Mouse (Mus musculus) hindbrain, embryonic 14.5 days (tissue): ENCODE results near the gene Zfp637. TPM values are rescaled to one million over a fixed set of nuclear protein-coding genes. Genes with fewer than 3 reads are reported as not detected.

Source experiments
- ATAC-seq: fragments of 200-750 bp; cut with Nextera tagmentation; 2 replicates; pipeline ENCODE4 v1.8.0; 2017; ENCODE audit warnings: moderate number of reproducible peaks, mild to moderate bottlenecking, moderate TSS enrichment, moderate library complexity; ENCODE audit not compliant: low FRiP score
- DNase-seq: peaks from one replicate; pipeline ENCODE4 v3.0.0-alpha.2; 2015; ENCODE audit warnings: low spot score
- H3K27ac ChIP-seq: fragments of 300-500 bp; sonication (generic); 2 replicates; pipeline ENCODE4 v1.5.1; 2014; ENCODE audit warnings: mild to moderate bottlenecking, moderate library complexity
- H3K27me3 ChIP-seq: fragments of 300-500 bp; sonication (generic); 2 replicates; pipeline ENCODE4 v1.6.1; 2014; ENCODE audit warnings: mild to moderate bottlenecking, low read length, mixed read lengths; ENCODE audit not compliant: control insufficient read depth, insufficient read depth
- H3K36me3 ChIP-seq: fragments of 300-500 bp; sonication (generic); replicated peaks from 2 replicates; pipeline ENCODE4 v1.6.1; 2014; ENCODE audit not compliant: control insufficient read depth, insufficient read depth
- H3K4me1 ChIP-seq: fragments of 300-500 bp; sonication (generic); replicated peaks from 2 replicates; pipeline ENCODE4 v1.6.1; 2014; ENCODE audit warnings: antibody characterized with exemption, low read length, mixed read lengths; ENCODE audit not compliant: control insufficient read depth, insufficient read depth
- H3K4me2 ChIP-seq: fragments of 300-500 bp; sonication (generic); replicated peaks from 2 replicates; pipeline ENCODE4 v1.6.1; 2014; ENCODE audit warnings: mild to moderate bottlenecking, moderate library complexity
- H3K4me3 ChIP-seq: fragments of 300-500 bp; sonication (generic); replicated peaks from 2 replicates; pipeline ENCODE4 v1.5.1; 2014; ENCODE audit warnings: mild to moderate bottlenecking, low read length
- H3K9ac ChIP-seq: fragments of 300-500 bp; sonication (generic); 2 replicates; pipeline ENCODE4 v1.6.1; 2014
- H3K9me3 ChIP-seq: fragments of 300-500 bp; sonication (generic); 2 replicates; pipeline ENCODE4 v1.6.1; 2016; ENCODE audit warnings: low read length; ENCODE audit not compliant: control insufficient read depth
- WGBS: fragments of 180-500 bp; shearing (Covaris S2); extraction: QIAGEN DNeasy Blood & Tissue Kit; methylation state at CpG from one replicate; pipeline ENCODE4 v1.1.7; 2014; 5-methylcytosine and 5-hydroxymethylcytosine counted together
- polyA plus RNA-seq: library from polyadenylated mRNA; unstranded; fragments of >200 nt; fragmentation: Nextera tagmentation; extraction: Ambion mirVana; gene quantifications from 2 replicates; pipeline ENCODE4 v1.2.1, GENCODE M21; 2014

The Zfp637 gene
- polyA plus RNA-seq = 136 and 145 TPM in 2 replicates

GRCm38 (mm10) chr6:117840686-117841510, at the start of gene Zfp637:
Zfp637 (plus strand) TSS chr6:117841180.
- Histone ChIP-seq H3K4me1 (peaks cover 10% of the 10 kb centered on the region), H3K36me3 (peaks cover 30% of the 10 kb centered on the region), H3K4me2 (peak within 1 kb of the TSS; percentile 83), H3K9me3 (no peaks in the 10 kb centered on the region), H3K27ac (peak within 1 kb of the TSS; percentile 98), H3K9ac (peak within 1 kb of the TSS; percentile 100), H3K27me3 (no peaks in the 10 kb centered on the region), H3K4me3 (peak within 1 kb of the TSS; percentile 98)
- under 1% methylated on average over 66 of the region's 66 CpGs for WGBS
- DNase-seq = peak; percentile 95
- ATAC-seq = peak; percentile 98

DNA sequence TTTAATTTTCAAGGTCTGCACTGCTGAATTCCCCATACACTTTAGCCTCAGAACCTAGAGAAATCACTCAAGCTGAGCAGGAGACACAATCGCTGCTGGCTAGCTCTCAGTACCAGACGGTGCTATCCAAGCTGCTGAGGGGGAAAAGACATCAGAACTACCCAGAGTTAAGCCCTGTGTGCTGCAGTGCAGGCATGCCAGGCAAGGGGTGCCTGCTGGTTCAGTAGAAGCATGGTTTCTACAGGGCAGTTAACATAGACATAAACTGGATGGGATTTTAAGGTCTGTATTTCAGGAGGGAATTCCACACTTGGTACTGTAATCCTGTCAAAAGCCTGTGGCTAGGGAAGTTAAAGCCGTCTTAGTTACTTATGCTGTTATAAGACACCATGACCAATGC, 45.7 kb upstream of the Zfp637 start:
- Histone ChIP-seq H3K9ac (no peak overlapping the region), H3K27ac (no peak overlapping the region), H3K36me3 (no peaks in the 10 kb centered on the region), H3K4me2 (no peak overlapping the region), H3K27me3 (no peaks in the 10 kb centered on the region), H3K9me3 (no peaks in the 10 kb centered on the region), H3K4me3 (no peak overlapping the region), H3K4me1 (no peaks in the 10 kb centered on the region)
- ATAC-seq = no peak
- no peak for DNase-seq
- WGBS = 88% methylated on average over 3 of the region's 3 CpGs

- no peak for ATAC-seq
- Histone ChIP-seq H3K36me3 (no peaks in the 10 kb centered on the region), H3K4me3 (no peak overlapping the region), H3K9ac (no peak overlapping the region), H3K9me3 (no peaks in the 10 kb centered on the region), H3K27me3 (no peaks in the 10 kb centered on the region), H3K4me2 (no peak overlapping the region), H3K27ac (no peak overlapping the region), H3K4me1 (no peaks in the 10 kb centered on the region)
- DNase-seq = no peak
- WGBS = 66% methylated on average over 7 of the region's 7 CpGs
Measured at GRCm38 (mm10) chr6:117800824-117801223, 40.2 kb upstream of the Zfp637 start.

GRCm38 (mm10) chr6:117801801-117802200, 39.2 kb upstream of the Zfp637 start:
- ATAC-seq (no peak), DNase-seq (no peak)
- H3K27me3 ChIP-seq = no peaks in the 10 kb centered on the region
- no peaks in the 10 kb centered on the region for H3K9me3 ChIP-seq
- H3K4me3 ChIP-seq = no peak overlapping the region
- WGBS = 76% methylated on average over 6 of the region's 6 CpGs
- no peaks in the 10 kb centered on the region for H3K36me3 ChIP-seq
- no peak overlapping the region for H3K9ac ChIP-seq
- H3K27ac ChIP-seq = no peak overlapping the region
- H3K4me2 ChIP-seq = no peak overlapping the region
- no peaks in the 10 kb centered on the region for H3K4me1 ChIP-seq

- no peak for DNase-seq
- Histone ChIP-seq H3K9ac (no peak overlapping the region), H3K4me1 (no peaks in the 10 kb centered on the region), H3K27ac (no peak overlapping the region), H3K27me3 (no peaks in the 10 kb centered on the region), H3K4me3 (no peak overlapping the region), H3K36me3 (no peaks in the 10 kb centered on the region), H3K9me3 (no peaks in the 10 kb centered on the region), H3K4me2 (no peak overlapping the region)
- no peak for ATAC-seq
- 100% methylated on average over 1 of the region's 1 CpGs for whole genome bisulfite sequencing
Measured at GRCm38 (mm10) chr6:117807756-117808155, 33.2 kb upstream of the Zfp637 start.

GRCm38 (mm10) chr6:117809816-117810215, 31.2 kb upstream of the Zfp637 start:
- WGBS = 89% methylated on average over 6 of the region's 6 CpGs
- ATAC-seq (no peak), DNase-seq (no peak)
- Histone ChIP-seq H3K9me3 (no peaks in the 10 kb centered on the region), H3K4me1 (no peaks in the 10 kb centered on the region), H3K27ac (no peak overlapping the region), H3K9ac (no peak overlapping the region), H3K36me3 (no peaks in the 10 kb centered on the region), H3K4me3 (no peak overlapping the region), H3K4me2 (no peak overlapping the region), H3K27me3 (no peaks in the 10 kb centered on the region)

DNA sequence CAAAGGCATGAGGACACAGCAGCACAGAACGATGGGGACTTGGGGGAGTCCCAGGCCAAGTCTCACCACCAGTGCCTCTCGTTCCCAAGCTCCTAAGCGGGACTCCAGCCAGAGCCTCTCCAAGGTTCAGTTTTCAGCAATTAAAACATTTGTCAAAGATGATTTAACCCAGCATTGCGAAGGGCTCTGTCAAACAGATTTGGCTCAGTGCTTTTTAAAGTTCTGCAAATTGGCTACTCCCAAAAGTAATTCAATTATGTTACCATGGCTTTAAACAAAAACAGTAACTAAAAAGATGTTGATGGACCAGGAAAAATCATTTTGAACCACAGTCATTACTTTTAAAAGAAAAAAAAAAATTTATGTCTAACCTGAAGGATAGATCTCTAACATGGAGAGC, 30.3 kb upstream of the Zfp637 start:
- H3K36me3 ChIP-seq = no peaks in the 10 kb centered on the region
- H3K4me1 ChIP-seq = no peaks in the 10 kb centered on the region
- H3K9me3 ChIP-seq = no peaks in the 10 kb centered on the region
- DNase-seq = no peak
- H3K4me3 ChIP-seq = no peak overlapping the region
- no peaks in the 10 kb centered on the region for H3K27me3 ChIP-seq
- ATAC-seq = no peak
- H3K4me2 ChIP-seq = no peak overlapping the region
- no peak overlapping the region for H3K9ac ChIP-seq
- H3K27ac ChIP-seq = no peak overlapping the region
- 71% methylated on average over 4 of the region's 4 CpGs for WGBS

DNA sequence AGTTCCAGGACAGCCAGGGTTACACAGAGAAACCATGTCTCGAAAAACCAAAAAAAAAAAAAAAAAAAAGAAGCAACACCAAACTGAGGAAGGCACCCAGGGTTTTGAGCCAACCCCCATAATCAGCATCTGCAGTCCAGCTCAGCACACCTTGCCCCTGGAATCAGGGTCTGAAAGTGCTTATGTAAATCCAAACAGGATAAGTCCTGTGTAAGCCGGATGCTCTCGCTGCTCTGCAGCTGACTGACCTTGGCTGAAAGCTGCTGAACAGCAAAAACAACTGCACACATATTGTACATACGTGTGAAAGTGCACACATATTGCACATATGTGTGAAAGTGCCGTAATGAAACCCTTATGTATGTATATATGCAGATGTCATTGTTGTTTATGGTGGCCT, 29.7 kb upstream of the Zfp637 start:
- ATAC-seq (no peak), DNase-seq (no peak)
- Histone ChIP-seq H3K4me3 (no peak overlapping the region), H3K36me3 (no peaks in the 10 kb centered on the region), H3K27ac (no peak overlapping the region), H3K4me1 (no peaks in the 10 kb centered on the region), H3K9ac (no peak overlapping the region), H3K27me3 (no peaks in the 10 kb centered on the region), H3K4me2 (no peak overlapping the region), H3K9me3 (no peaks in the 10 kb centered on the region)
- WGBS = 90% methylated on average over 5 of the region's 5 CpGs

DNA sequence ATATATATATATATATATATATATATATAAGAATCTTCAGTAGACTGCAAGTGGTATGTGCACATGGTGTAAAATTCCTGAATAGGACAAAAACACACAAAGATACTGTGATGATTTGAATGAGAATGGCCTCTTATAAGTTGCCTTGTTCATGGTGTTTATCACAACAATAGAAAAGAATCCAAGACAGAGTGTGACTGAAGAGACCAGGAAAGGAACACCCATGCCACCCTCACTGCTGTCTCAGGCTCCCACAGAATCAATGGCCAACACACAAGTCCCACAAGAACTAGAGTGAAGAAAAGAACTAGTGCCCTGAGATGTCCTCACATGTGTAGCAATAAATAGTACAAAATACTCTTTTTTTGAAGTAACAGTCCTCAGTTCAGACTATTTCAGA, 26.3 kb upstream of the Zfp637 start:
- ATAC-seq (no peak), DNase-seq (no peak)
- H3K4me3 ChIP-seq = no peak overlapping the region
- H3K9ac ChIP-seq = no peak overlapping the region
- H3K4me2 ChIP-seq = no peak overlapping the region
- no peak overlapping the region for H3K27ac ChIP-seq
- H3K36me3 ChIP-seq = no peaks in the 10 kb centered on the region
- no peaks in the 10 kb centered on the region for H3K27me3 ChIP-seq
- H3K4me1 ChIP-seq = no peaks in the 10 kb centered on the region
- no peaks in the 10 kb centered on the region for H3K9me3 ChIP-seq
